Mouse (Mus musculus): ENCODE data around the gene 0610030E20Rik.

DNA sequence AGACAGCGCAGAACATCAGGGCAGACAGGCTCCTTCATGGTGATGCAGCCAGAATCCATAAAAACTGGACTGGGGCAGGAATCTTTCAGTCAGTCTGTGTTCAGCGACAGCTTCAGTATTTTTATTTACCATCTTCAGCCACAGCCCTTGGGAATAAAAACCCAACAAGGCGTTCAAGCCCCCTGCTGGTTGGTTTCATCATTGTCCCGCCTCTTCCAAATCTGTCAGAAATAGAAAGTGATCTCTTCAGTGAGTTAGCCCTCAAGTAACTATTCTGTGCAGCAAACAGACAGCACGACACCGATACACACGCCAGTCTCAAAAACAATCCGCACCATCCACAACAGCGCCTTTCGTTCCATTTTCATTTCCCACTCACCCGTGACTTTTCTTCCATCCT, 28.1 kb upstream of the 0610030E20Rik start:
- TF ChIP-seq CTCF (IDR thresholded peaks at IDR 0.05; ENCODE audit: low read depth) (peak; percentile 67), EP300 (IDR thresholded peaks at IDR 0.05; ENCODE audit: low read depth) (no peak)

Data from heart, postnatal 0 days (tissue).